In the genomic region with DNA sequence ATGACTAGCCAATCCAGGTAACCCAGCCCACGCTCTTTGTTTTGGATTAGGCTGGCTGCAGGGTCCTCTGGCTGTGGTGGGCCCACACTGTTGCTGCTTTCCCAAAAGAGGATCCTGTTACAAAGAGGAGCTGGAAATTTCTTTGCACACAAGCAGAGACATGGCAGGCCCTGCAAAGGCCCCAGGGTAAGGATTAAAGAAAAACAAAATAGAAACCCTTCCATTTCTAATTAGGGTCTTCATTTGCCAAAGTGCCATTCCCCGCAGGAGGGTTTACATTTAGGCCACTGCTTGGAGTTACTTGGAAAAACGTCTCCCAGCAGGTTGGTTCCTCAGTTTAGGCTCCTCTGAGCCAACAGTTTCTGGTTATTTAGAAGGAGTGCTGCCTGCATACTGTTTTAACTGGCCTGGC, we compare ENCODE assay signal across 10 mouse cellular contexts. TPM values are rescaled to one million over a fixed set of nuclear protein-coding genes. Genes with fewer than 3 reads are reported as not detected.
A peak's percentile ranks its signal among the peaks of the same experiment; 100 is the strongest.
DNase-seq lines count a peak whose midpoint lies in the region; ATAC-seq and TF ChIP-seq lines count a peak whose summit lies in the region.
"Had no signal": no experiment of that assay in that cellular context is flagged by ENCODE, and none has a peak within 500 bp of the region (broad histone marks: within the 10 kb centered on the region; RNA-seq: fewer than 3 reads in every experiment).

No protein-coding gene starts in this region.

- no peak for TF ChIP-seq POLR2A in heart, adult 2 months (IDR thresholded peaks at IDR 0.05; ENCODE audit: insufficient read depth, low read depth, low read length)
- TF ChIP-seq POLR2A in brain, embryonic 14.5 days (IDR thresholded peaks at IDR 0.05; ENCODE audit: borderline replicate concordance, extremely low read depth, insufficient read depth, insufficient read length, poor library complexity, severe bottlenecking) = no peak
- no peak for TF ChIP-seq POLR2A in limb, embryonic 14.5 days (IDR thresholded peaks at IDR 0.05; ENCODE audit: borderline replicate concordance, extremely low read depth, insufficient read depth, insufficient read length)

- intact Hi-C loops in heart, adult 2 months (cut with DNase I) = no loop called here

- H3K79me2 ChIP-seq in heart, adult 2 months (replicated peaks; ENCODE audit: control insufficient read depth, insufficient read depth, low read length) = no peaks in the 10 kb centered on the region

- no peaks in the 10 kb centered on the region for H3K36me3 ChIP-seq in heart, embryonic 15.5 days
- H3K36me3 ChIP-seq in heart, adult 2 months (ENCODE audit: control insufficient read depth, insufficient read depth, low read length) = no peaks in the 10 kb centered on the region
- no peaks in the 10 kb centered on the region for H3K36me3 ChIP-seq in forebrain, embryonic 10.5 days (replicated peaks)
- H3K36me3 ChIP-seq in limb, embryonic 14.5 days (ENCODE audit: control insufficient read depth, insufficient read depth, low read length) = 0 out of 2 replicates have a peak, but pooled peaks cover 3% of the 10 kb centered on the region

- no peaks in the 10 kb centered on the region for H3K9me3 ChIP-seq in heart, embryonic 15.5 days (replicated peaks)
- H3K9me3 ChIP-seq in forebrain, embryonic 10.5 days = no peaks in the 10 kb centered on the region
- H3K9me3 ChIP-seq in limb, embryonic 14.5 days (ENCODE audit: control insufficient read depth, low read length) = no peaks in the 10 kb centered on the region
- H3K9me3 ChIP-seq: megakaryocyte, embryonic 14.5 days had no signal

- H3K9ac ChIP-seq in heart, embryonic 15.5 days = no peak overlapping the region
- H3K9ac ChIP-seq in heart, adult 2 months (ENCODE audit: low read depth, low read length) = no peak overlapping the region
- H3K9ac ChIP-seq in limb, embryonic 14.5 days (ENCODE audit: low read depth, low read length, severe bottlenecking) = no peak overlapping the region
- H3K9ac ChIP-seq: liver, embryonic 14.5 days had no signal

- no peak for ATAC-seq in heart, embryonic 15.5 days (replicated peaks; ENCODE audit: insufficient number of reproducible peaks, insufficient read depth, low FRiP score, low read depth)
- ATAC-seq in limb, embryonic 14.5 days (ENCODE audit: low FRiP score, low read depth) = no peak

- no peak for DNase-seq in heart, adult 2 months
- peak; percentile 86 for DNase-seq in brain, embryonic 14.5 days (ENCODE audit: low read depth)
- no peak for DNase-seq in forebrain, embryonic 10.5 days (ENCODE audit: extremely low spot score, low spot score)
- DNase-seq in limb, embryonic 14.5 days (ENCODE audit: low spot score) = no peak
- DNase-seq in right cerebral cortex, postnatal 25 days = no peak
- no peak for DNase-seq in spleen, adult 18-20 months
- DNase-seq in heart, postnatal 4 days = no peak

- 0 out of 2 replicates have a peak overlapping the region, but pooled peaks have one; percentile 3 for H3K27ac ChIP-seq in heart, embryonic 15.5 days
- no peak overlapping the region for H3K27ac ChIP-seq in heart, adult 2 months
- peak overlapping the region; percentile 27 for H3K27ac ChIP-seq in forebrain, embryonic 10.5 days
- peak overlapping the region; percentile 69 for H3K27ac ChIP-seq in limb, embryonic 14.5 days (replicated peaks; ENCODE audit: low read depth, low read length)
- H3K27ac ChIP-seq: liver, embryonic 14.5 days had no signal

- H3K4me1 ChIP-seq in heart, embryonic 15.5 days (replicated peaks) = peaks cover 40% of the 10 kb centered on the region
- H3K4me1 ChIP-seq in heart, adult 2 months (ENCODE audit: control insufficient read depth, insufficient read depth, low read length) = peaks cover 2% of the 10 kb centered on the region
- peaks cover 58% of the 10 kb centered on the region for H3K4me1 ChIP-seq in forebrain, embryonic 10.5 days
- peaks cover 30% of the 10 kb centered on the region for H3K4me1 ChIP-seq in limb, embryonic 14.5 days (ENCODE audit: control insufficient read depth, insufficient read depth, low read length)

- TF ChIP-seq CTCF in heart, adult 2 months (IDR thresholded peaks at IDR 0.05) = no peak
- no peak for TF ChIP-seq CTCF in brain, embryonic 14.5 days (IDR thresholded peaks at IDR 0.05; ENCODE audit: borderline replicate concordance, extremely low read depth, insufficient read depth, insufficient read length)

- no peak for TF ChIP-seq EP300 in heart, adult 2 months (IDR thresholded peaks at IDR 0.05; ENCODE audit: insufficient read depth, low read depth, low read length)

- H3K4me3 ChIP-seq in heart, embryonic 15.5 days = no peak overlapping the region
- no peak overlapping the region for H3K4me3 ChIP-seq in heart, adult 2 months
- no peak overlapping the region for H3K4me3 ChIP-seq in forebrain, embryonic 10.5 days
- no peak overlapping the region for H3K4me3 ChIP-seq in limb, embryonic 14.5 days (replicated peaks; ENCODE audit: low read length)
- H3K4me3 ChIP-seq: megakaryocyte, embryonic 14.5 days had no signal

- H3K27me3 ChIP-seq in heart, embryonic 15.5 days = no peaks in the 10 kb centered on the region
- no peaks in the 10 kb centered on the region for H3K27me3 ChIP-seq in heart, adult 2 months (ENCODE audit: control insufficient read depth, insufficient read depth, low read length)
- H3K27me3 ChIP-seq in forebrain, embryonic 10.5 days (ENCODE audit: poor library complexity, severe bottlenecking) = no peaks in the 10 kb centered on the region
- no peaks in the 10 kb centered on the region for H3K27me3 ChIP-seq in limb, embryonic 14.5 days (ENCODE audit: control insufficient read depth, insufficient read depth, low read length)

- WGBS in heart, embryonic 15.5 days = 52% methylated on average over 3 of the region's 3 CpGs
- 65% methylated on average over 3 of the region's 3 CpGs for WGBS in heart, adult 2 months
- 6% methylated on average over 3 of the region's 3 CpGs for WGBS in forebrain, embryonic 10.5 days
- 8% methylated on average over 3 of the region's 3 CpGs for WGBS in limb, embryonic 14.5 days

- H3K4me2 ChIP-seq in heart, embryonic 15.5 days = no peak overlapping the region
- no peak overlapping the region for H3K4me2 ChIP-seq in limb, embryonic 14.5 days (replicated peaks; ENCODE audit: low read depth, low read length, severe bottlenecking)

RNA-seq across cellular contexts. Expression of a gene that starts 53.0 kb away (rescaled TPM):
- 24.0 and 29.3 TPM in 2 replicates for polyA plus RNA-seq in heart, embryonic 15.5 days (2015; fragmentation: Nextera tagmentation; extraction: Ambion mirVana)
- 10 to 100 TPM; 80.3 to 93.9 TPM for total RNA-seq in heart, adult 2 months (2021)
- 59.7 and 80.8 TPM in 2 replicates for polyA plus RNA-seq in heart, adult 2 months (2012; rRNA removed)
- polyA plus RNA-seq in brain, embryonic 14.5 days (2012; rRNA removed) = 9.2 and 11.4 TPM in 2 replicates
- 11.4 TPM in 2 replicates for polyA plus RNA-seq in forebrain, embryonic 10.5 days (2016; fragmentation: Nextera tagmentation; extraction: Ambion mirVana)
- polyA plus RNA-seq in limb, embryonic 14.5 days (2012; rRNA removed) = 30.9 and 36.8 TPM in 2 replicates
- 20.8 and 23.7 TPM in 2 replicates for polyA plus RNA-seq in limb, embryonic 14.5 days (2014; fragmentation: Nextera tagmentation; extraction: Ambion mirVana)
- total RNA-seq in heart, postnatal 4 days (2021) = 10 to 100 TPM; 75.7 to 76.7 TPM
